Mouse (Mus musculus): ENCODE measurements around the gene Znhit3. TPM values are rescaled to one million over a fixed set of nuclear protein-coding genes. Genes with fewer than 3 reads are reported as not detected.
A peak's percentile ranks its signal among the peaks of the same experiment; 100 is the strongest.

Gene Znhit3
- total and polyA plus RNA-seq, 3 experiments = 49.6 to 76.1 TPM; not detected in 1

DNA sequence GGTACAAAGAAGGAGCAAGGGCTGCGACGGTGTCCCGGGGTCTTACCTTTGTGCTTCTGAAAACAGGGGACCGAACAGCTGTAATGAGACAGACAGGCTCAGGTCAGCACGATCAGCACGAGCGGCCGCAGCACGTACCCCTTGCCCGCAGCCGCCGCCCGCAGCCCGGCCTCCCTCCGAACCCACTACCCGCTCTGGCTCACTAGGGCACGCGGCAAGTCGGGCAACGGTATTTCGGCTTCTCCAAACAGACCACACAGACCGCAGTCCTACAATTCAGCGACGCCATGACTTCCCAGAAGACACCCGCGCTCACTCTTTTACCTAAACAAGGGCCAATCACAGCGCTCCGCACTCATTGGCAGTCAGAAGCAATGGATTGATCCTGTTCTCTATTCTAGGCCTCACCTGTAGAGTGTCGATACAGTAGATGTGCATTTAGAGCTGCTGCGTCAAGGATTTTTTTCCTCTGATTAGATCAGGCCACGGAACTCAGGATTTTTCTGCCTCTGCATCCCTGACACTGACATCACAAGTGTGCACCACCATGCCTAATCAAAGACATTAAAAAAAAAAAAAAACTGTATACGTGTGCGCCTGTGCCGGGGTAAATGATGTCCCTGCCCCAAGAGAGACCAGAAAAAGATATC lies at the start of gene Znhit3 (continued):
- peak; percentile 98 for TF ChIP-seq HCFC1 (IDR thresholded peaks at IDR 0.05; ENCODE audit: low read depth, low read length)
- TF ChIP-seq ELF1 (IDR thresholded peaks at IDR 0.05; ENCODE audit: low read depth, low read length) = peak; percentile 73; the same call in 1 of the 2 replicates
- peak; percentile 50 for TF ChIP-seq TCF12 (IDR thresholded peaks at IDR 0.05; ENCODE audit: low read depth, low read length)

DNA sequence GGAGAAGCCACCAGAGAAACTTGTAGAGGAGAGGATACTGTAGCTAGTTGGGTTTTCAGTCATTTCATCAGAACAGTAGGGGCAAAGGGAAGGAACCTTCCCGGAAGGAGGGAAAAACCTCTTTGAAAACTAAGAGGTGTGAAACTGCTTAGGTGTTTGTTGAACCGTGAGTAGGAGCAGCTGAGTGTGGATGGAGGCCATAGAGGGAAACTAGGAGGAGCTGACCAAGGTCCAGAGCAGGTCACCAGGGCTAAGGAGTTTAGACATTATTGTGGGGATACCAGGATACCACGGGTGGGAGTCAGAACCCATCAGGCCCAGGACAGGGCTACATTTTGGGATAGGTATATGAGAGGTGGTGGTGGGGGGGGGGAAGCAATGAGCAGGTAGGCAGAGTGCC lies 47.4 kb upstream of the Znhit3 start:
- H3K9me3 ChIP-seq (replicated peaks; ENCODE audit: insufficient read depth, low read length) = no peaks in the 10 kb centered on the region
- DNase-seq (ENCODE audit: low read depth, low spot score) = no peak
- TF ChIP-seq USF2 (IDR thresholded peaks at IDR 0.05; ENCODE audit: borderline replicate concordance in 1 of 2, insufficient read depth in 1 of 2, low read depth in 1 of 2, low read length in 2 of 2) (no peak), MAX (IDR thresholded peaks at IDR 0.05; ENCODE audit: low read length) (no peak), ELF1 (IDR thresholded peaks at IDR 0.05; ENCODE audit: low read depth, low read length) (no peak), TAL1 (IDR thresholded peaks at IDR 0.05; ENCODE audit: low read length) (no peak)
- no peaks in the 10 kb centered on the region for H3K36me3 ChIP-seq (ENCODE audit: control insufficient read depth in 1 of 2, insufficient read depth in 2 of 2, low read length in 2 of 2)
- no peak overlapping the region for H3K9ac ChIP-seq (ENCODE audit: control insufficient read depth, low read depth, low read length, poor library complexity, severe bottlenecking)
- H3K27ac ChIP-seq (ENCODE audit: control insufficient read depth, low read depth, low read length) = no peak overlapping the region
- no peaks in the 10 kb centered on the region for H3K79me2 ChIP-seq (ENCODE audit: control insufficient read depth, insufficient read depth, low read length, poor library complexity)
- peaks cover 0 to 1% of the 10 kb centered on the region in 2 experiments; a peak in 2 of 4 replicates for H3K27me3 ChIP-seq (ENCODE audit: control insufficient read depth in 1 of 2, insufficient read depth in 2 of 2, low read length in 2 of 2)
- no peak overlapping the region for H3K4me3 ChIP-seq (ENCODE audit: control insufficient read depth in 1 of 2, insufficient read depth in 1 of 2, low read depth in 2 of 2, low read length in 2 of 2)
- H3K4me1 ChIP-seq (ENCODE audit: control insufficient read depth in 1 of 2, insufficient read depth in 2 of 2, low read length in 2 of 2) = no peaks in the 10 kb centered on the region

DNA sequence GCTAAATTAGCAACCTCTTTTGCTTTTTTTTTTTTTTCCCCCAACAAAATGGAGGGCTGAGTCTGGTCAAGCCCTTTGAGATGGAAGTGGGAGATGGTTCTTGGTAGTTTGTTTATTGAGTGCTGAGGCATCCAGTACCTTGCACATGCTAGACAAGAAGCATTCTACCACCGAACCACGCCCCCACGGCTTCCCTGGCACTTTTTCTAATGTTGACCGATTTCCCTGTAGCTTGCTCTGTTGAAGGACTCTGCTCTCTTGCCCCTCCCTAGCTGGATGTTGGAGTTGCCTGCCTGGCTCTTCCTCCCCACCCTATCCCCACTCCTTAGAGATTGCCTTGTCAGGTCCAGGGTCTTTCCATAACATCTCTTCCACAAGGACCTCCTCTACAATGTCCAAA lies 46.4 kb upstream of the Znhit3 start:
- H3K79me2 ChIP-seq (ENCODE audit: control insufficient read depth, insufficient read depth, low read length, poor library complexity) = no peaks in the 10 kb centered on the region

DNA sequence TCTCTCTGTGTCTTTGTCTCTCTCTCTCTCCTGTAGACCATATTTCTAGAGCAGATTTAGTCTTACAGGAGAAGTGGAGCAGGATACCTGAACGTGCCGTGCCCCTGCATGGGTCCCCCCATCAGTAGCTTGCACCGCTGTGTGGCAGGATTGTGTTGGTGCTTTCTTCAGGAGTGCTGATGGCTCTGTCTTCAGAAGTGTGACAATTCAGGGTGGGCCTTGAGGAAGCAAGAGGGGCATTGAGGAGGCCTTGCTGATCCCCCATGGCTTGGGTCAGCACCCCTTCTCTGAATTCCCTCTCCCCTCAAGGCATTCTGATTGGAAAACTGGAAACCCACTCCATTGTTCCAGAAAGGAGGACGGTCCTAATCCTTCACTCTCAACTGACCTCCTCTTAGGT lies 45.4 kb upstream of the Znhit3 start:
- H3K36me3 ChIP-seq (ENCODE audit: control insufficient read depth in 1 of 2, insufficient read depth in 2 of 2, low read length in 2 of 2) = no peaks in the 10 kb centered on the region
- H3K9me3 ChIP-seq (replicated peaks; ENCODE audit: insufficient read depth, low read length) = no peaks in the 10 kb centered on the region
- no peaks in the 10 kb centered on the region for H3K4me1 ChIP-seq (ENCODE audit: control insufficient read depth in 1 of 2, insufficient read depth in 2 of 2, low read length in 2 of 2)
- H3K4me3 ChIP-seq (ENCODE audit: control insufficient read depth in 1 of 2, insufficient read depth in 1 of 2, low read depth in 2 of 2, low read length in 2 of 2) = no peak overlapping the region
- no peaks in the 10 kb centered on the region for H3K79me2 ChIP-seq (ENCODE audit: control insufficient read depth, insufficient read depth, low read length, poor library complexity)
- no peak overlapping the region for H3K27ac ChIP-seq (ENCODE audit: control insufficient read depth, low read depth, low read length)
- H3K27me3 ChIP-seq (ENCODE audit: control insufficient read depth in 1 of 2, insufficient read depth in 2 of 2, low read length in 2 of 2) = peaks cover 0 to 1% of the 10 kb centered on the region in 2 experiments; a peak in 2 of 4 replicates
- TF ChIP-seq POLR2AphosphoS5 (IDR thresholded peaks at IDR 0.05; ENCODE audit: borderline replicate concordance, low read depth, low read length) (no peak), TAL1 (IDR thresholded peaks at IDR 0.05; ENCODE audit: low read length) (no peak), KAT2A (conservative IDR thresholded peaks at IDR 0.05; ENCODE audit: low read depth, low read length) (no peak), NRF1 (IDR thresholded peaks at IDR 0.05; ENCODE audit: insufficient read depth, low read depth, low read length, poor library complexity, severe bottlenecking) (no peak), RCOR1 (IDR thresholded peaks at IDR 0.05; ENCODE audit: low read depth, low read length) (no peak), SMC3 (IDR thresholded peaks at IDR 0.05; ENCODE audit: low read depth, low read length) (no peak), MXI1 (IDR thresholded peaks at IDR 0.05; ENCODE audit: low read depth, low read length) (no peak), TBP (IDR thresholded peaks at IDR 0.05; ENCODE audit: low read depth, low read length) (no peak)
- DNase-seq (ENCODE audit: low read depth, low spot score) = no peak
- H3K9ac ChIP-seq (ENCODE audit: control insufficient read depth, low read depth, low read length, poor library complexity, severe bottlenecking) = no peak overlapping the region

More for the DNA sequence above, 46.4 kb upstream of the Znhit3 start:
- Histone ChIP-seq H3K27ac (ENCODE audit: control insufficient read depth, low read depth, low read length) (no peak overlapping the region), H3K9me3 (replicated peaks; ENCODE audit: insufficient read depth, low read length) (no peaks in the 10 kb centered on the region), H3K4me1 (ENCODE audit: control insufficient read depth in 1 of 2, insufficient read depth in 2 of 2, low read length in 2 of 2) (no peaks in the 10 kb centered on the region), H3K36me3 (ENCODE audit: control insufficient read depth in 1 of 2, insufficient read depth in 2 of 2, low read length in 2 of 2) (no peaks in the 10 kb centered on the region), H3K27me3 (ENCODE audit: control insufficient read depth in 1 of 2, insufficient read depth in 2 of 2, low read length in 2 of 2) (peaks cover 0 to 1% of the 10 kb centered on the region in 2 experiments; a peak in 2 of 4 replicates), H3K9ac (ENCODE audit: control insufficient read depth, low read depth, low read length, poor library complexity, severe bottlenecking) (no peak overlapping the region), H3K4me3 (ENCODE audit: control insufficient read depth in 1 of 2, insufficient read depth in 1 of 2, low read depth in 2 of 2, low read length in 2 of 2) (no peak overlapping the region)
- no peak for DNase-seq (ENCODE audit: low read depth, low spot score)
- TF ChIP-seq TCF12 (IDR thresholded peaks at IDR 0.05; ENCODE audit: low read depth, low read length) (no peak), HCFC1 (IDR thresholded peaks at IDR 0.05; ENCODE audit: low read depth, low read length) (no peak), MXI1 (IDR thresholded peaks at IDR 0.05; ENCODE audit: low read depth, low read length) (no peak)

Data from MEL (cell line).